Mouse (Mus musculus): ENCODE results near the gene Vmn1r49. TPM values are rescaled to one million over a fixed set of nuclear protein-coding genes. Genes with fewer than 3 reads are reported as not detected.
"Not testable (repeated sequence)": the region's sequence is repeated elsewhere in the genome, so short reads cannot be mapped to it uniquely, and the experiment has no call there.

Vmn1r49 gene
- polyA plus RNA-seq (2017; shearing (Covaris generic)): not detected

GRCm38 (mm10) chr6:90078406-90078805, at the start of gene Vmn1r49:
Gene Vmn1r49 (minus strand): TSS chr6:90078506.
- ATAC-seq: no peak

- not testable (repeated sequence) for ATAC-seq
Observed at GRCm38 (mm10) chr6:90122296-90122695, 44.0 kb upstream of the Vmn1r49 start, which contains the start of gene Vmn1r51. Gene Vmn1r51 (plus strand): TSS chr6:90122596.

DNA sequence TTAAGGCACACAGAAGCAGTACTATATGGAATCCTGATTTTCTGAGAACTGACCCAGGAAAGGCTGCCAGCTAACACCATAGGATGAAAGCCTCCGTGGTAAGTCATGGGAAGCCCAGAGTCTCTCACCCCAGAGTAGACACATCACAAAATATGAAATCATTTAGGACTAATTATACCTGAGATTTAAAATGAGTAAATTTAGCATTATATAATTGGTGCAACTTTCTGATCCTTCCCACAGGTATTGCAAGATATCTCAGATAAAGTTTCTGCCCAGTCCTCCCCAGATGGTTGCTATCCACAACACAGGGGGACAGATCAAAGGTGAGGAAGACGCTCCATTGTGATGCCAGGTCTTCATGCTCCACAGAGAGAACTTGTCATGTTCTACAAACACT, 22.8 kb upstream of the Vmn1r49 start, which contains the start of gene Vmn1r50:
Vmn1r50 (plus strand) TSS at position 301 of the 400 bp plus-strand sequence.
- ATAC-seq: no peak

DNA sequence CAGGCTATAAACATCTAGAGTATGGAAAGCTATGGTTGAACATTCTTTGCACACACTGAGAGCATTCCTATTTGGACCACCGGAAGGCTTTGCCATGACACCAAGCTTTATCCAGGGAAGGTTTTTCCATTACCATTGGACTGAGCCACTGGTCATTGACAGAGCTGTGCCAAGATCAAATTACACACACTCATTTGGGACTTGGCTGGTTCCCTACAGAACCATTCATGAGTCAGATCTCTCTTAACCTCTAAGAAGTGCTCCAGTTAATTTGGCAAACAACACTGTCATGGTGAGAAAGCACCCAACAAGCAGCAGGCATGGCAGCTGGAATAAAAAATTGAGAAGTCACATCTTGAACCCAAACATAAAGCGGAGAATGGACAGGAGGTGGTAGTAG, 22.3 kb upstream of the Vmn1r49 start:
- no peak for ATAC-seq

GRCm38 (mm10) chr6:90036741-90037140, 41.6 kb downstream of the Vmn1r49 start, which contains the start of gene Vmn1r48:
Gene Vmn1r48 (minus strand): TSS chr6:90036841.
- not testable (repeated sequence) for ATAC-seq

Other genes starting within 250 kb of the Vmn1r49 start
- not detected for gene Vmn1r42, start 202.1 kb downstream of the Vmn1r49 start, polyA plus RNA-seq (2017; shearing (Covaris generic))
- not detected for gene Vmn1r43, start 202.1 kb downstream of the Vmn1r49 start, polyA plus RNA-seq (2017; shearing (Covaris generic))
- not detected for gene Vmn1r44, start 194.8 kb downstream of the Vmn1r49 start, polyA plus RNA-seq (2017; shearing (Covaris generic))
- not detected for gene Vmn1r45, start 137.9 kb downstream of the Vmn1r49 start, polyA plus RNA-seq (2017; shearing (Covaris generic))
- under 1 TPM in 1 of 2 experiments, not detected in 1; 0.12 TPM for gene Vmn1r46, start 109.2 kb downstream of the Vmn1r49 start, polyA plus RNA-seq (2017; shearing (Covaris generic))
- not detected for gene Vmn1r47, start 62.4 kb downstream of the Vmn1r49 start, polyA plus RNA-seq (2017; shearing (Covaris generic))
- not detected for gene Vmn1r48, start 41.7 kb downstream of the Vmn1r49 start, polyA plus RNA-seq (2017; shearing (Covaris generic))
- not detected for gene Vmn1r50, start 22.9 kb upstream of the Vmn1r49 start, polyA plus RNA-seq (2017; shearing (Covaris generic))
- gene Vmn1r51, start 44.1 kb upstream of the Vmn1r49 start, polyA plus RNA-seq (2017; shearing (Covaris generic)): not detected
- gene Vmn1r52, start 96.3 kb upstream of the Vmn1r49 start, polyA plus RNA-seq (2017; shearing (Covaris generic)): not detected
- not detected for gene V1ra8, start 124.3 kb upstream of the Vmn1r49 start, polyA plus RNA-seq (2017; shearing (Covaris generic))
- not detected for gene Vmn1r53, start 145.9 kb upstream of the Vmn1r49 start, polyA plus RNA-seq (2017; shearing (Covaris generic))
- gene Vmn1r54, start 167.8 kb upstream of the Vmn1r49 start, polyA plus RNA-seq (2017; shearing (Covaris generic)): under 1 TPM in 1 of 2 experiments, not detected in 1; 0.17 TPM
- not detected for gene BC048671, start 222.7 kb upstream of the Vmn1r49 start, polyA plus RNA-seq (2017; shearing (Covaris generic))
- not detected for gene Chst13, start 246.7 kb upstream of the Vmn1r49 start, polyA plus RNA-seq (2017; shearing (Covaris generic))